Mouse (Mus musculus): Measurements from ENCODE around the gene Plxnd1. TPM values are rescaled to one million over a fixed set of nuclear protein-coding genes. Genes with fewer than 3 reads are reported as not detected.

Plxnd1 gene
- 39.9 and 42.4 TPM in 2 replicates for polyA plus RNA-seq (2012; rRNA removed)

GRCm38 (mm10) chr6:115994877-115995520 is at the start of gene Plxnd1:
Gene Plxnd1, minus strand, starts transcription at chr6:115995005.

GRCm38 (mm10) chr6:115944638-115945037 is 50.2 kb downstream of the Plxnd1 start, which contains the start of gene H1foo:
Gene H1foo, plus strand, starts transcription at chr6:115944938.

GRCm38 (mm10) chr6:115931639-115932038 is 63.2 kb downstream of the Plxnd1 start, which contains the start of gene Rho:
Gene Rho, plus strand, starts transcription at chr6:115931748.

Other genes starting within 250 kb of the Plxnd1 start
- 1.2 and 1.5 TPM in 2 replicates for gene Tmem40, start 232.6 kb downstream of the Plxnd1 start, polyA plus RNA-seq (2012; rRNA removed)
- 30.7 and 32.0 TPM in 2 replicates for gene Cand2, start 220.5 kb downstream of the Plxnd1 start, polyA plus RNA-seq (2012; rRNA removed)
- 1,587 and 1,726 TPM in 2 replicates for gene Rpl32, start 186.3 kb downstream of the Plxnd1 start, polyA plus RNA-seq (2012; rRNA removed)
- gene Efcab12, start 156.6 kb downstream of the Plxnd1 start, polyA plus RNA-seq (2012; rRNA removed): 4.1 and 4.2 TPM in 2 replicates
- gene Mbd4, start 141.6 kb downstream of the Plxnd1 start, polyA plus RNA-seq (2012; rRNA removed): 14.2 and 14.7 TPM in 2 replicates
- gene Ift122, start 141.5 kb downstream of the Plxnd1 start, polyA plus RNA-seq (2012; rRNA removed): 24.4 and 24.5 TPM in 2 replicates
- 1.0 and 1.4 TPM in 2 replicates for gene Rho, start 63.3 kb downstream of the Plxnd1 start, polyA plus RNA-seq (2012; rRNA removed)
- gene H1foo, start 50.1 kb downstream of the Plxnd1 start, polyA plus RNA-seq (2012; rRNA removed): not detected in 2 replicates
- gene Tmcc1, start 198.5 kb upstream of the Plxnd1 start, polyA plus RNA-seq (2012; rRNA removed): 41.5 and 46.1 TPM in 2 replicates
- 109 and 111 TPM in 2 replicates for gene Washc2, start 213.0 kb upstream of the Plxnd1 start, polyA plus RNA-seq (2012; rRNA removed)

All from central nervous system, embryonic 14 days (tissue).